24 mouse cellular contexts compared by ENCODE assay signal in the genomic region with DNA sequence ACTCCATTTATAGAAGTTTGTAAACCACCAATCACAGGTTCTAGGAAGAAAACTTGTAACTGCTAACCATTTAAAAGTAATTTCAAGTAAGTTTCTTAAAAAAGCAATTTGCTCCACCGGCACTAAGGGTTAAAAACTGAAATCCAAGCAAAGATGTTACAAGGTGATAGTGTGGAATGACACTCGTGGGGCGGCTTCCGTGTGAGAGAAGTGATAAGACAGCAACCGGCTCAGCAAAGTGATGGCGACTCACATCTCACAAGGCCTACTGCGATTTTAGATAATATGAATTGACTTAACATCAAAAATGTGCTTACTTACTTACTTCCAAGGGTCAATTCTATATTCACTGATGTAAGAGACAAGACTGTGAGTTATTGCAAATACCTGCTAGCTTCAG.
"Had no signal": no experiment of that assay in that cellular context is flagged by ENCODE, and none has a peak within 500 bp of the region (broad histone marks: within the 10 kb centered on the region; RNA-seq: fewer than 3 reads in every experiment).

No protein-coding gene starts in this region.

- H3K9ac ChIP-seq: heart, embryonic 13.5 days; heart, embryonic 15.5 days; hindbrain, embryonic 12.5 days; hindbrain, embryonic 14.5 days; intestine, embryonic 15.5 days; limb, embryonic 12.5 days; liver, embryonic 13.5 days had no signal

- H3K9me3 ChIP-seq: heart, embryonic 13.5 days; heart, embryonic 15.5 days; hindbrain, embryonic 10.5 days; hindbrain, embryonic 12.5 days; intestine, embryonic 15.5 days; limb, embryonic 10.5 days; limb, embryonic 12.5 days; liver, embryonic 13.5 days had no signal

- H3K4me1 ChIP-seq: hindbrain, embryonic 10.5 days; hindbrain, embryonic 12.5 days; intestine, embryonic 15.5 days; limb, embryonic 10.5 days; limb, embryonic 12.5 days had no signal

- H3K27me3 ChIP-seq: heart, embryonic 13.5 days; heart, embryonic 15.5 days; hindbrain, embryonic 12.5 days; intestine, embryonic 15.5 days; limb, embryonic 12.5 days; liver, embryonic 13.5 days had no signal

- H3K27ac ChIP-seq: gastrocnemius, adult 2 months; heart, adult 2 months; heart, embryonic 13.5 days; heart, embryonic 15.5 days; hindbrain, embryonic 10.5 days; hindbrain, embryonic 12.5 days; hindbrain, embryonic 14.5 days; intestine, embryonic 15.5 days; layer of hippocampus, adult 2 months; left cerebral cortex, adult 2 months; limb, embryonic 10.5 days; limb, embryonic 12.5 days; liver, embryonic 13.5 days had no signal

- H3K36me3 ChIP-seq: heart, embryonic 15.5 days; hindbrain, embryonic 10.5 days; hindbrain, embryonic 12.5 days; intestine, embryonic 15.5 days; limb, embryonic 10.5 days; limb, embryonic 12.5 days; liver, embryonic 13.5 days had no signal

- DNase-seq: gastrocnemius, adult 2 months; gastrocnemius, postnatal 10 days; gastrocnemius, postnatal 25 days; heart, adult 2 months; heart, postnatal 4 days; kidney, adult 18-20 months; kidney, adult 8-10 months; kidney, postnatal 10 days; kidney, postnatal 25 days; liver; liver, embryonic 13.5 days had no signal

- ATAC-seq: hindbrain, embryonic 16.5 days; inflammation-experienced regulatory T-cells, adult 6 months; intestine, embryonic 15.5 days; intestine, postnatal 0 days had no signal

- H3K4me3 ChIP-seq: gastrocnemius, adult 2 months; heart, adult 2 months; heart, embryonic 13.5 days; heart, embryonic 15.5 days; hindbrain, embryonic 10.5 days; hindbrain, embryonic 12.5 days; intestine, embryonic 15.5 days; layer of hippocampus, adult 2 months; left cerebral cortex, adult 2 months; limb, embryonic 10.5 days; limb, embryonic 12.5 days; liver, embryonic 13.5 days had no signal
